Mouse (Mus musculus): Measurements from ENCODE around the gene Pde2a. TPM values are rescaled to one million over a fixed set of nuclear protein-coding genes. Genes with fewer than 3 reads are reported as not detected.
"Not testable (repeated sequence)": the region's sequence is repeated elsewhere in the genome, so short reads cannot be mapped to it uniquely, and the experiment has no call there.

The Pde2a gene
- polyA plus RNA-seq, 1 experiment from 2014 or later, result 22.5 TPM

DNA sequence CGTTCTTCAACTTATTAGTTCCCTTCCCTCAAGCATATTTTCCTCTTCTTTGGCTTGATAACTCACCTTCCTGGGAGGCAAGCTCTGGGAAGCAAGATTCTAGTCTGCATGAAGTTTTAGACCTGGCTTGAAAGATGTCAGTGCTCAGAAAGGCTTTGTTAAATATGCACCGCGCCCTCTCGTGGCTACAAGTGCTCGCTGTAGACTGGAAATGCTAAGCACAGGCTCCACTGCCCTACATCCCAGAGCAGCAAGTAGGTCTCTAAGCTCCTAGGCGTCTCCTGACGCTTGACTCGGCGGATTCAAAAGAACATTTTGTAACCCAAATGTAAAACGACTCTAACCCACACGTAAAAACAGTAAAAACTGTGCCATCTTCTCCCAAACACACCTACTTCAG is 119.6 kb downstream of the Pde2a start:
- peak; percentile 51; the same call in 1 of the 2 replicates for ATAC-seq (ENCODE audit: low read depth)
- H3K9ac ChIP-seq (ENCODE audit: low read length), result no peak overlapping the region
- no peaks in the 10 kb centered on the region for H3K9me3 ChIP-seq (ENCODE audit: control insufficient read depth, low read length)
- no peaks in the 10 kb centered on the region for H3K4me1 ChIP-seq (replicated peaks; ENCODE audit: control insufficient read depth, insufficient read depth, low read length)
- no peaks in the 10 kb centered on the region for H3K36me3 ChIP-seq (ENCODE audit: control insufficient read depth, insufficient read depth, low read length)
- H3K4me3 ChIP-seq (ENCODE audit: low read length), result no peak overlapping the region
- no peaks in the 10 kb centered on the region for H3K27me3 ChIP-seq (ENCODE audit: control insufficient read depth, insufficient read depth, low read depth, low read length)
- no peak overlapping the region for H3K4me2 ChIP-seq (ENCODE audit: low read depth, low read length)
- WGBS, result 3% methylated on average over 11 of the region's 11 CpGs
- H3K27ac ChIP-seq (ENCODE audit: low read length), result no peak overlapping the region

DNA sequence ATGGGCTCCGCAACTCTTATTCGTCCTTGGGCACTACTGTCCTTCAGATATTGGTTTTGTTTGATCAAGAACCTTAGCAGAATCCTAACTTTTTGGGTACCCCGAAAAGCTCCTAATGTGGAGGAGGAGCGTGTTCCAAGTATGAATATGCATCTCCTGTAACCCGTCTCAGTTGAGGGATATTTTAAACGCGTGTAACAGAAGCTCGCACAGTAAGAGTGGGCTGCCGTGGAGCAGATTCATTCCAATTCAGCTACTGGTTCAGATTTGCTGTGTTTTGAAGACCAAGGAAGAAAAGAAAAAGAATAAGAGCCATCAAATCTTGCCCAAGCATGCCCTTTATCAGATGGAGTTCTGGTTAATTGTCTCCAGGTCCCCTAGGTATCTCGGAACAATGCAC is 120.2 kb downstream of the Pde2a start:
- no peak overlapping the region for H3K27ac ChIP-seq (ENCODE audit: low read length)
- H3K4me2 ChIP-seq (ENCODE audit: low read depth, low read length), result no peak overlapping the region
- H3K27me3 ChIP-seq (ENCODE audit: control insufficient read depth, insufficient read depth, low read depth, low read length), result no peaks in the 10 kb centered on the region
- ATAC-seq (ENCODE audit: low read depth), result no peak
- H3K4me1 ChIP-seq (replicated peaks; ENCODE audit: control insufficient read depth, insufficient read depth, low read length), result no peaks in the 10 kb centered on the region
- H3K9ac ChIP-seq (ENCODE audit: low read length), result no peak overlapping the region
- no peak overlapping the region for H3K4me3 ChIP-seq (ENCODE audit: low read length)
- no peaks in the 10 kb centered on the region for H3K36me3 ChIP-seq (ENCODE audit: control insufficient read depth, insufficient read depth, low read length)
- WGBS, result 82% methylated on average over 10 of the region's 10 CpGs
- no peaks in the 10 kb centered on the region for H3K9me3 ChIP-seq (ENCODE audit: control insufficient read depth, low read length)

DNA sequence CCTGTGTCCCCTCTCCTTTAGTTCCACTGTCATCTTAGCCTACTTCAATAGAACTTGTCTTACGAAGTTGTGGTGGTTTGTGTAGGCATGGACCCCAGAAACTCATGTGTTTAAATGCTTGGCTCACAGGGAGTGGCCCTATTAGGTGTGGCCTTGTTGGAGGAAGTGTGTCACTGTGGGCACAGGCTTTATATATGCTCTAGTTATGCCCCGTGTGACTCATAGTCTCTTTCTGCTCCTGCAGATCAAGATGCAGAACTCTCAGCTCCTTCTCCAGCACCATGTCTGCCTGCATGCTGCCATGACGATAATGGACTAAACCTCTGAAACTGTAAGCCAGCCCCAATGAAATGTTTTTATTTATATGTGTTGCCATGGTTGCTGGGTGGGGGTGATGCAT is 126.2 kb downstream of the Pde2a start:
- Histone ChIP-seq H3K36me3 (ENCODE audit: control insufficient read depth, insufficient read depth, low read length) (no peaks in the 10 kb centered on the region), H3K9me3 (ENCODE audit: control insufficient read depth, low read length) (no peaks in the 10 kb centered on the region), H3K4me3 (ENCODE audit: low read length) (no peak overlapping the region), H3K4me2 (ENCODE audit: low read depth, low read length) (no peak overlapping the region), H3K27me3 (ENCODE audit: control insufficient read depth, insufficient read depth, low read depth, low read length) (no peaks in the 10 kb centered on the region), H3K9ac (ENCODE audit: low read length) (no peak overlapping the region), H3K4me1 (replicated peaks; ENCODE audit: control insufficient read depth, insufficient read depth, low read length) (no peaks in the 10 kb centered on the region), H3K27ac (ENCODE audit: low read length) (no peak overlapping the region)
- 78% methylated on average over 3 of the region's 3 CpGs for WGBS
- ATAC-seq (ENCODE audit: low read depth), result no peak

DNA sequence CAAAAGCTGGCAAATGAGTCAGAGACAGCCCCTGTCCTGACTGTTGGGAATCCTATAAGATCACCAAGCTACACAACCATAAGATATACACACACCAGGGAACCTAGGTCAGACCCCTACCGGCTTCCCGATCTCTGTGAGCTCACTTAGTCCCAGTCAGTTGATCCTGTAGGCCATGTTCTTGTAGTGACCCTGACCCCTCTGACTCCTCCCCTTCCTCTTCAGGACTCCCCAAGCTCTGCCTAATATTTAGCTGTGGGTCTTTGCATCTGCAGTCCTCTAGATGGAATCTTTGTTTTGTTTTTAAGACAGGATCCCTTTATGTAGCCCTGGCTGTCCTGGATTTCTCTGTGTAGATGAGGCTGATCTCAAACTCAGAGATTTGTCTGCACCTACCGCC is 127.8 kb downstream of the Pde2a start:
- Histone ChIP-seq H3K4me1 (replicated peaks; ENCODE audit: control insufficient read depth, insufficient read depth, low read length) (no peaks in the 10 kb centered on the region), H3K4me2 (ENCODE audit: low read depth, low read length) (no peak overlapping the region), H3K27ac (ENCODE audit: low read length) (no peak overlapping the region), H3K36me3 (ENCODE audit: control insufficient read depth, insufficient read depth, low read length) (no peaks in the 10 kb centered on the region), H3K27me3 (ENCODE audit: control insufficient read depth, insufficient read depth, low read depth, low read length) (no peaks in the 10 kb centered on the region), H3K9me3 (ENCODE audit: control insufficient read depth, low read length) (no peaks in the 10 kb centered on the region), H3K9ac (ENCODE audit: low read length) (no peak overlapping the region), H3K4me3 (ENCODE audit: low read length) (no peak overlapping the region)
- ATAC-seq (ENCODE audit: low read depth), result no peak
- WGBS, result 73% methylated on average over 3 of the region's 3 CpGs

DNA sequence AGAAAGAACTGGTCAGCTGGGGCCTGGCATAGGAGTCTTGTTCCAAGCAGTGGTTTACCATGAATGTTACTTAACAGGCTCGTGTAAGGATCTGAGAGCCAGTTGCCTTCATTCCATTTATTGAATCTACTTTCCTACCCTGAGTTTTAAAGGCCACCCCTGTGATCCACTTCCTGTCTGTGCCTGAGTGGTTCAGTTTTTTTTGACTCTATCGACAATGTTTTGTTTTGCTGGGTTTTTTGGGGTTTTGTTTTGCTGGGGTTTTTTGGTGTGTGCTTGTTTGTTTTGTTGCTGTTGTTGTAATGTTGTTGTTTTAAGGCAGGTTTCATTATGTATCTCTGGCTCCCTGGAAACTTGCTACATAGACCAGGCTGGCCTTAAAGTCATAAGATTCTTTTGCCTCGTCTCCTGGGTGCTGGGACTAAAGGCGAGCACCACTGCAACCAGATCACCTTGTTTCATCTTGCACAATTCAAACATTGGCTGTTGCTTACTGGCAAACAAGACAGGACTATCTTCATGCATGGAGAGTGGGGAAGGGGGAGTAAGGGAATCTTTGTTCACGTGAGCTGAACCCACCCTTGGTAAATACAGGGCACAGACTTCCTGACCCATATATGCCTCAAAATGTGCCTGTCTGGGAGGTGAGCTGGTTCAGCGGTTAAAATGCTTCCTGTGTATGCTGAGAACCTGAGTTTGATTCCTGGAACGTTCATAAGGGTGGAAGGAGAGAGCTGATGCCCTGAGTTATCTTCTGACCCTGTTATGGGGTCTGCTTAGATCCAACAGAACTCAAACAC is 129.4 kb downstream of the Pde2a start:
- H3K4me3 ChIP-seq (ENCODE audit: low read length), result no peak overlapping the region
- H3K36me3 ChIP-seq (ENCODE audit: control insufficient read depth, insufficient read depth, low read length), result no peaks in the 10 kb centered on the region
- no peaks in the 10 kb centered on the region for H3K4me1 ChIP-seq (replicated peaks; ENCODE audit: control insufficient read depth, insufficient read depth, low read length)
- no peak for ATAC-seq (ENCODE audit: low read depth)
- H3K27me3 ChIP-seq (ENCODE audit: control insufficient read depth, insufficient read depth, low read depth, low read length), result no peaks in the 10 kb centered on the region
- H3K27ac ChIP-seq (ENCODE audit: low read length), result no peak overlapping the region
- no peaks in the 10 kb centered on the region for H3K9me3 ChIP-seq (ENCODE audit: control insufficient read depth, low read length)
- H3K4me2 ChIP-seq (ENCODE audit: low read depth, low read length), result no peak overlapping the region
- WGBS, result 45% methylated on average over 7 of the region's 7 CpGs
- no peak overlapping the region for H3K9ac ChIP-seq (ENCODE audit: low read length)

DNA sequence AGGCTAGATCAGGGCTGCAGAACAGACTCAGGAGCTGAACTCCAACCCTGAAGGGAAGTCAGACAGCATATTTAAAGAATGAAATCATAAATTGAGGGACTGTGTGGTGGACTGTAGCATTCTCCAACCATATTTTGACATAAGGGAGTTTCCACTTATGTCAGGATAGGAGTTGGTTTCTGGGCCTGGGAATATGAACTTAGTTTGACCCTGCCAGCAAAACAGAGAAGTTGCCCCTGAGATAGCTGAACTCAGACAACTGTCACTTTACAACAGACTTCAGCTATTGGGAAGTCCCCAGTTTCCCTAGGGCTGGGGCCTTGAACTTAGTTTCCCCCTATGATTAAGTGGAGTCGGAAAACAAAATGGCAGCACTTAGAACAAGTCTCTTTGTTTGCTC is 130.0 kb downstream of the Pde2a start:
- Histone ChIP-seq H3K9ac (ENCODE audit: low read length) (no peak overlapping the region), H3K27ac (ENCODE audit: low read length) (no peak overlapping the region)

DNA sequence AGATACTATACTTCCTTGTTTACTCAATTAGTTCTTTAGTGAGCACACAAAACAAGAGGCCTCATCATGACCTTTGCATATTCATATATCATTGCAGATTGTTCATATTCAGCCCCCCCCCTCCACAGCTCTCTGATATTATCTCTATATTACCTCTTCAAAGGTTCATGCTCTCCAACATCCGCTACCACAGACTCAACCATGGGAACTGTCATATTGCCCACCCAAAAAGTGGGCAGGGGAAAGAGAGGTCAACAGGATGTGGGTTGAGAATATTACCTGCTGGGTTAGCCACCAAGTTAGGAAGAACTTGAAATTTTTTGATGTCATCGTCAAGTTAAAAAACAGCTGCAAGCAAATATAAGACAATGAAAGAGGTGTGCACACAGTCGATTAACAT is 134.0 kb downstream of the Pde2a start:
- not testable (repeated sequence) for H3K4me3 ChIP-seq (ENCODE audit: low read length); H3K27ac ChIP-seq (ENCODE audit: low read length); H3K9me3 ChIP-seq (ENCODE audit: control insufficient read depth, low read length); H3K9ac ChIP-seq (ENCODE audit: low read length); H3K36me3 ChIP-seq (ENCODE audit: control insufficient read depth, insufficient read depth, low read length); ATAC-seq (ENCODE audit: low read depth); H3K4me1 ChIP-seq (replicated peaks; ENCODE audit: control insufficient read depth, insufficient read depth, low read length); H3K4me2 ChIP-seq (ENCODE audit: low read depth, low read length); H3K27me3 ChIP-seq (ENCODE audit: control insufficient read depth, insufficient read depth, low read depth, low read length)
- WGBS, result 85% methylated on average over 3 of the region's 3 CpGs

More for the DNA sequence above, 130.0 kb downstream of the Pde2a start:
- no peaks in the 10 kb centered on the region for H3K36me3 ChIP-seq (ENCODE audit: control insufficient read depth, insufficient read depth, low read length)
- H3K4me1 ChIP-seq (replicated peaks; ENCODE audit: control insufficient read depth, insufficient read depth, low read length), result no peaks in the 10 kb centered on the region
- no peak overlapping the region for H3K4me2 ChIP-seq (ENCODE audit: low read depth, low read length)
- no peak for ATAC-seq (ENCODE audit: low read depth)
- no peaks in the 10 kb centered on the region for H3K27me3 ChIP-seq (ENCODE audit: control insufficient read depth, insufficient read depth, low read depth, low read length)
- H3K9me3 ChIP-seq (ENCODE audit: control insufficient read depth, low read length), result no peaks in the 10 kb centered on the region
- no peak overlapping the region for H3K4me3 ChIP-seq (ENCODE audit: low read length)
- WGBS, result 93% methylated on average over 1 of the region's 1 CpGs

DNA sequence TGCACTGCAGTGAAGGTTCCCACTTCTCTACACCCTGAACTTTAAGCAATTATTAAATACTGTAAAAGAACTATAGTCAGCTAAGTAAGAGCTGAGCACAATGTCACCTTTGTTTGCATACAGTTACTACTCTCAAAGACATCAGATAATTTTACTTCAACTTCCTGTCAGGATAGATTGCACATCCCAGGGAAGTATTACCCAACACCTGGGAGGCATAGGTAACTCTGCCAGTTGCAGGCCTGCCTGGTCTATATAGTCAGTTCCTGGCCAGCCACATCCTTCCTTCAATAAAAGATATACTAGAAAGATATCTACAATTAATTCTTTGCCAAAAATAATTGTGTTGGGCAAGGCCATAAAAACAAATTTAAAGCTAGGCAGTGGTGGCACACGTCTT is 135.9 kb downstream of the Pde2a start:
- Histone ChIP-seq H3K9me3 (ENCODE audit: control insufficient read depth, low read length) (no peaks in the 10 kb centered on the region), H3K4me3 (ENCODE audit: low read length) (no peak overlapping the region), H3K9ac (ENCODE audit: low read length) (no peak overlapping the region), H3K4me2 (ENCODE audit: low read depth, low read length) (no peak overlapping the region), H3K4me1 (replicated peaks; ENCODE audit: control insufficient read depth, insufficient read depth, low read length) (no peaks in the 10 kb centered on the region), H3K36me3 (ENCODE audit: control insufficient read depth, insufficient read depth, low read length) (no peaks in the 10 kb centered on the region), H3K27ac (ENCODE audit: low read length) (no peak overlapping the region), H3K27me3 (ENCODE audit: control insufficient read depth, insufficient read depth, low read depth, low read length) (no peaks in the 10 kb centered on the region)
- WGBS, result 64% methylated on average over 1 of the region's 1 CpGs
- ATAC-seq (ENCODE audit: low read depth), result no peak

DNA sequence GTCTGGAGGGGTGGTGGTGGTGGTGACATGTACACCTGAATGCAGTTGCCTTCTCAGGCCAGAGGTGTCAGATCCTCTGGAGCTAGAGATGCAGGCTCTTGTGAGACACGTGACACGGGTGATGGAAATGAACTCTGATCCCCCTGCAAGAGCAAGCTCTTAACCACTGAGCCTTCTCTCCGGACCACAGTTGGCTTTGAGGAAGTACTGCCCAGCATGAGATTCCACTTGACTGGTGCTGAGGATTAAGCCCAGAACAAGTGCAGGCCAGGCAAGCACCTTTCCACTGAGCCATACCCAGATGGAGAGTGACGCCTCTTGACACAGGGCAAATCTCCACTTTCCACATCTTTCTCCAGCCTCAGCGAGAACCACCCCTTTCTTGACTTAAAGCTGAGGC is 137.9 kb downstream of the Pde2a start:
- not testable (repeated sequence) for H3K4me2 ChIP-seq (ENCODE audit: low read depth, low read length); H3K27ac ChIP-seq (ENCODE audit: low read length); H3K4me1 ChIP-seq (replicated peaks; ENCODE audit: control insufficient read depth, insufficient read depth, low read length); H3K36me3 ChIP-seq (ENCODE audit: control insufficient read depth, insufficient read depth, low read length); H3K9ac ChIP-seq (ENCODE audit: low read length); H3K9me3 ChIP-seq (ENCODE audit: control insufficient read depth, low read length); H3K4me3 ChIP-seq (ENCODE audit: low read length); ATAC-seq (ENCODE audit: low read depth); H3K27me3 ChIP-seq (ENCODE audit: control insufficient read depth, insufficient read depth, low read depth, low read length)
- WGBS, result 41% methylated on average over 5 of the region's 5 CpGs

Data from lung, embryonic 16.5 days (tissue).